In genomic region chr5:58394277-58394676, GRCm38 (mm10) we compare ENCODE assay signal across 28 mouse cellular contexts.
DNase-seq lines count a peak whose midpoint lies in the region; ATAC-seq and TF ChIP-seq lines count a peak whose summit lies in the region.
"Had no signal": no experiment of that assay in that cellular context is flagged by ENCODE, and none has a peak within 500 bp of the region (broad histone marks: within the 10 kb centered on the region; RNA-seq: fewer than 3 reads in every experiment).

No protein-coding gene starts in this region.

- no peak for ATAC-seq in embryonic facial prominence, embryonic 14.5 days (ENCODE audit: low read depth)
- peak; percentile 77 for ATAC-seq in lung, embryonic 14.5 days (ENCODE audit: insufficient read depth)
- peak; percentile 71 for ATAC-seq in lung, embryonic 16.5 days (ENCODE audit: low read depth)
- ATAC-seq: CD4-positive, CD25-positive, alpha-beta regulatory T cell, adult 4 months; forebrain, embryonic 14.5 days; forebrain, embryonic 16.5 days had no signal

- no peak overlapping the region for H3K4me2 ChIP-seq in embryonic facial prominence, embryonic 14.5 days (ENCODE audit: low read depth, low read length)
- no peak overlapping the region for H3K4me2 ChIP-seq in lung, embryonic 14.5 days
- no peak overlapping the region for H3K4me2 ChIP-seq in lung, embryonic 16.5 days (ENCODE audit: low read depth, low read length)
- H3K4me2 ChIP-seq: embryonic facial prominence, embryonic 12.5 days; embryonic facial prominence, embryonic 15.5 days; forebrain, embryonic 12.5 days had no signal

- peak; percentile 3 for DNase-seq in embryonic facial prominence, embryonic 14.5 days (ENCODE audit: low spot score)
- DNase-seq in embryonic facial prominence, embryonic 10.5 days (ENCODE audit: low spot score): no peak
- peak; percentile 73 for DNase-seq in lung, embryonic 14.5 days
- DNase-seq in lung, postnatal 4 days: no peak
- DNase-seq in lung, adult 18-20 months: no peak
- DNase-seq in Muller cell, postnatal 12 days (ENCODE audit: inconsistent ontology term): peak; percentile 9
- DNase-seq: adrenal gland, adult 2 months; adrenal gland, postnatal 10 days; adrenal gland, postnatal 25 days; B cell, adult 2 months; cerebellum, adult 11 months; cerebellum, adult 18-20 months; cerebellum, adult 8-10 months; cerebellum, adult 9-11 months; cerebellum, postnatal 14 days; cerebellum, postnatal 36 days; embryo, embryonic 11 days had no signal

- H3K9me3 ChIP-seq in embryonic facial prominence, embryonic 14.5 days (ENCODE audit: control insufficient read depth, low read length): no peaks in the 10 kb centered on the region
- no peaks in the 10 kb centered on the region for H3K9me3 ChIP-seq in embryonic facial prominence, embryonic 10.5 days
- H3K9me3 ChIP-seq in lung, embryonic 14.5 days (ENCODE audit: low read depth, low read length): no peaks in the 10 kb centered on the region
- H3K9me3 ChIP-seq in lung, embryonic 16.5 days (ENCODE audit: control insufficient read depth, low read length): no peaks in the 10 kb centered on the region
- H3K9me3 ChIP-seq: embryonic facial prominence, embryonic 12.5 days; embryonic facial prominence, embryonic 15.5 days; forebrain, embryonic 10.5 days; forebrain, embryonic 12.5 days; G1E had no signal

- no peaks in the 10 kb centered on the region for H3K36me3 ChIP-seq in embryonic facial prominence, embryonic 14.5 days (ENCODE audit: control insufficient read depth, insufficient read depth, low read length)
- H3K36me3 ChIP-seq in embryonic facial prominence, embryonic 10.5 days (replicated peaks): no peaks in the 10 kb centered on the region
- H3K36me3 ChIP-seq in lung, embryonic 14.5 days (ENCODE audit: insufficient read depth): no peaks in the 10 kb centered on the region
- H3K36me3 ChIP-seq in lung, embryonic 16.5 days (ENCODE audit: control insufficient read depth, insufficient read depth, low read length): no peaks in the 10 kb centered on the region
- H3K36me3 ChIP-seq: embryonic facial prominence, embryonic 12.5 days; embryonic facial prominence, embryonic 15.5 days; forebrain, embryonic 10.5 days; forebrain, embryonic 12.5 days; G1E had no signal

- H3K4me3 ChIP-seq in embryonic facial prominence, embryonic 14.5 days (ENCODE audit: low read depth, low read length): no peak overlapping the region
- H3K4me3 ChIP-seq in embryonic facial prominence, embryonic 10.5 days: no peak overlapping the region
- no peak overlapping the region for H3K4me3 ChIP-seq in lung, embryonic 14.5 days (ENCODE audit: low read depth, low read length)
- no peak overlapping the region for H3K4me3 ChIP-seq in lung, embryonic 16.5 days (ENCODE audit: low read length)
- H3K4me3 ChIP-seq: embryonic facial prominence, embryonic 12.5 days; embryonic facial prominence, embryonic 15.5 days; erythroblast, embryonic 14.5 days; forebrain, embryonic 10.5 days; forebrain, embryonic 12.5 days had no signal

- WGBS in embryonic facial prominence, embryonic 14.5 days: 73% methylated on average over 1 of the region's 1 CpGs
- WGBS in embryonic facial prominence, embryonic 10.5 days: 94% methylated on average over 1 of the region's 1 CpGs
- WGBS in lung, embryonic 14.5 days: 52% methylated on average over 1 of the region's 1 CpGs
- 48% methylated on average over 1 of the region's 1 CpGs for WGBS in lung, embryonic 16.5 days

- H3K27ac ChIP-seq in embryonic facial prominence, embryonic 14.5 days (replicated peaks; ENCODE audit: low read depth, low read length): no peak overlapping the region
- no peak overlapping the region for H3K27ac ChIP-seq in embryonic facial prominence, embryonic 10.5 days (replicated peaks)
- no peak overlapping the region for H3K27ac ChIP-seq in lung, embryonic 14.5 days (ENCODE audit: low read depth)
- no peak overlapping the region for H3K27ac ChIP-seq in lung, embryonic 16.5 days (ENCODE audit: low read length)
- H3K27ac ChIP-seq: embryonic facial prominence, embryonic 12.5 days; embryonic facial prominence, embryonic 15.5 days; forebrain, embryonic 10.5 days; forebrain, embryonic 12.5 days had no signal

- no peak for TF ChIP-seq CTCF in lung, embryonic 14.5 days (IDR thresholded peaks at IDR 0.05; ENCODE audit: low read depth)

- no peaks in the 10 kb centered on the region for H3K27me3 ChIP-seq in embryonic facial prominence, embryonic 14.5 days (replicated peaks; ENCODE audit: control insufficient read depth, insufficient read depth, low read length)
- no peaks in the 10 kb centered on the region for H3K27me3 ChIP-seq in embryonic facial prominence, embryonic 10.5 days (replicated peaks; ENCODE audit: low read depth, poor library complexity, severe bottlenecking)
- H3K27me3 ChIP-seq in lung, embryonic 14.5 days (ENCODE audit: insufficient read depth, low read length): no peaks in the 10 kb centered on the region
- H3K27me3 ChIP-seq in lung, embryonic 16.5 days (ENCODE audit: control insufficient read depth, insufficient read depth, low read depth, low read length): no peaks in the 10 kb centered on the region
- H3K27me3 ChIP-seq: CH12.LX; embryonic facial prominence, embryonic 12.5 days; embryonic facial prominence, embryonic 15.5 days; forebrain, embryonic 12.5 days had no signal

- H3K4me1 ChIP-seq in embryonic facial prominence, embryonic 14.5 days (ENCODE audit: control insufficient read depth, insufficient read depth, low read length): no peaks in the 10 kb centered on the region
- no peaks in the 10 kb centered on the region for H3K4me1 ChIP-seq in embryonic facial prominence, embryonic 10.5 days
- no peaks in the 10 kb centered on the region for H3K4me1 ChIP-seq in lung, embryonic 14.5 days (ENCODE audit: insufficient read depth)
- no peaks in the 10 kb centered on the region for H3K4me1 ChIP-seq in lung, embryonic 16.5 days (replicated peaks; ENCODE audit: control insufficient read depth, insufficient read depth, low read length)
- H3K4me1 ChIP-seq: embryonic facial prominence, embryonic 12.5 days; embryonic facial prominence, embryonic 15.5 days; forebrain, embryonic 10.5 days; forebrain, embryonic 12.5 days had no signal

- H3K9ac ChIP-seq in embryonic facial prominence, embryonic 14.5 days (ENCODE audit: low read depth, low read length): no peak overlapping the region
- H3K9ac ChIP-seq in lung, embryonic 14.5 days: no peak overlapping the region
- H3K9ac ChIP-seq in lung, embryonic 16.5 days (ENCODE audit: low read length): no peak overlapping the region
- H3K9ac ChIP-seq: embryonic facial prominence, embryonic 12.5 days; embryonic facial prominence, embryonic 15.5 days; forebrain, embryonic 12.5 days had no signal

Comparison
In these comparisons a context has a peak if more than half of its experiments do, and no peak if none do; other contexts are left out.
1. DNase-seq: peak in embryonic facial prominence, embryonic 14.5 days (single experiment), lung, embryonic 14.5 days (single experiment) and Muller cell, postnatal 12 days (single experiment); none in embryonic facial prominence, embryonic 10.5 days (single experiment), lung, postnatal 4 days (0 of 2) and lung, adult 18-20 months (0 of 2).